Comparison of ENCODE assay signal across 8 mouse cellular contexts in the genomic region with DNA sequence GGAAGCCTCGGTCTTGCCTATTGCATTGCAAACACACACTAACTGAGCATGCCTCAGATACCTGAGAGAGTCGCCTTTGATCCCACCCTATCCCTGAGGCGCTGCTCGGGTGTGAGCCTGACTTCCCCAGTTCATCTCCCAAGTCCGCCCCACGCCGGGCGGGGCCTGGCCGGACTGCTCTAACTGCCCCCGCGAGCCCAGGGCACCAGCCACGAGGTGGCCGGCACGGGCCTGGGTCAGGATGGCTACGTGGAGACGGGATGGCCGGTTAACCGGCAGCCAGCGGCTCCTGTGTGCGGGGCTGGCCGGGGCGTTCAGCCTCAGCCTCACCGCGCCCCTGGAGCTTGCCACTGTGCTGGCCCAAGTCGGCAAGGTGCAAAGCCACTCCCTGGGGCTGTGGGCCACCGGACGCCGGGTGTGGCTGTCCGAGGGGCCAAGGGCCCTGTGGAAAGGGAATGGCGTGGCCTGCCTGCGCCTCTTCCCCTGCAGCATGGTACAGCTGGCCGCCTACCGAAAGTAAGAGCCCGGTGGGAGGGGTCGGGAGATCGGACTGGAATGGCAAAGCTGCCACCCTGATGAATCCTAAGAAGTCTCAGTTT. TPM values are rescaled to one million over a fixed set of nuclear protein-coding genes. Genes with fewer than 3 reads are reported as not detected.
DNase-seq lines count a peak whose midpoint lies in the region; ATAC-seq and TF ChIP-seq lines count a peak whose summit lies in the region.

Gene Slc25a43 (plus strand): TSS at position 157 of the 599 bp plus-strand sequence.

- no peak for TF ChIP-seq CTCF in heart, postnatal 0 days (IDR thresholded peaks at IDR 0.05; ENCODE audit: low read depth)
- TF ChIP-seq CTCF in testis, adult 2 months (IDR thresholded peaks at IDR 0.05; ENCODE audit: control insufficient read depth, insufficient read depth, insufficient replicate concordance, low read depth, low read length) = no peak

- peak within 1 kb of the TSS; percentile 72 for H3K4me2 ChIP-seq in heart, postnatal 0 days (ENCODE audit: low read depth, low read length)

- H3K9me3 ChIP-seq in heart, postnatal 0 days (replicated peaks; ENCODE audit: control insufficient read depth, low read length) = no peaks in the 10 kb centered on the region
- H3K9me3 ChIP-seq in megakaryocyte, embryonic 14.5 days = no peaks in the 10 kb centered on the region

- no peak for TF ChIP-seq POLR2A in testis, adult 2 months (IDR thresholded peaks at IDR 0.05; ENCODE audit: control insufficient read depth, low read depth, low read length)

- H3K27ac ChIP-seq in heart, postnatal 0 days (ENCODE audit: low read depth) = peak within 1 kb of the TSS; percentile 66
- H3K27ac ChIP-seq in testis, adult 2 months (ENCODE audit: control insufficient read depth, insufficient read depth, low read depth, low read length) = peak within 1 kb of the TSS; percentile 65

- ATAC-seq in heart, postnatal 0 days (ENCODE audit: insufficient read depth, low read depth) = peak; percentile 47
- no peak for ATAC-seq in activated CD4-positive, CD25-positive, alpha-beta regulatory T cell, adult 4 months

- peak; percentile 38 for DNase-seq in ovary, postnatal 36 days (ENCODE audit: low spot score)
- no peak for DNase-seq in ovary, adult 18-20 months (ENCODE audit: low spot score)
- peak; percentile 29 for DNase-seq in embryo, embryonic 9.5 days (ENCODE audit: extremely low spot score)
- DNase-seq in heart, postnatal 0 days (ENCODE audit: low spot score) = no peak
- peak; percentile 19 to 58 for DNase-seq in kidney, postnatal 25 days

- peak within 1 kb of the TSS; percentile 64 for H3K9ac ChIP-seq in heart, postnatal 0 days (replicated peaks; ENCODE audit: low read depth, low read length)

- H3K4me3 ChIP-seq in heart, postnatal 0 days (ENCODE audit: low read depth, low read length) = peak within 1 kb of the TSS; percentile 49
- H3K4me3 ChIP-seq in megakaryocyte, embryonic 14.5 days (replicated peaks) = peak within 1 kb of the TSS; percentile 91
- H3K4me3 ChIP-seq in testis, adult 2 months (ENCODE audit: control insufficient read depth, low read depth, low read length) = peak within 1 kb of the TSS; percentile 70

- H3K27me3 ChIP-seq in heart, postnatal 0 days (ENCODE audit: control insufficient read depth, insufficient read depth, low read length) = no peaks in the 10 kb centered on the region
- peaks cover 5% of the 10 kb centered on the region for H3K27me3 ChIP-seq in megakaryocyte, embryonic 14.5 days (replicated peaks)
- no peaks in the 10 kb centered on the region for H3K27me3 ChIP-seq in testis, adult 2 months (ENCODE audit: control insufficient read depth, insufficient read depth, low read length)

- WGBS in heart, postnatal 0 days = 18% methylated on average over 36 of the region's 36 CpGs

- no peaks in the 10 kb centered on the region for H3K36me3 ChIP-seq in heart, postnatal 0 days (replicated peaks; ENCODE audit: control insufficient read depth, insufficient read depth, low read length)
- no peaks in the 10 kb centered on the region for H3K36me3 ChIP-seq in megakaryocyte, embryonic 14.5 days (replicated peaks; ENCODE audit: low read length)
- no peaks in the 10 kb centered on the region for H3K36me3 ChIP-seq in testis, adult 2 months (ENCODE audit: control insufficient read depth, insufficient read depth, low read length)

- TF ChIP-seq EP300 in heart, postnatal 0 days (IDR thresholded peaks at IDR 0.05; ENCODE audit: low read depth) = no peak

- H3K4me1 ChIP-seq in heart, postnatal 0 days (ENCODE audit: control insufficient read depth, insufficient read depth) = no peaks in the 10 kb centered on the region
- peaks cover 29% of the 10 kb centered on the region for H3K4me1 ChIP-seq in megakaryocyte, embryonic 14.5 days
- peaks cover 2% of the 10 kb centered on the region; the same call in 1 of the 2 replicates for H3K4me1 ChIP-seq in testis, adult 2 months (ENCODE audit: control insufficient read depth, insufficient read depth, low read length)

RNA-seq across cellular contexts. Expression of gene Slc25a43, which starts in this region (rescaled TPM):
- total RNA-seq in heart, postnatal 0 days (2014; rRNA removed; ENCODE audit: low replicate concordance) = 2.7 TPM in 1 of 2 replicates, not detected in the other
- polyA plus RNA-seq in heart, postnatal 0 days (2015; fragmentation: Nextera tagmentation; extraction: Ambion mirVana) = 2.0 and 2.2 TPM in 2 replicates
- polyA plus RNA-seq in megakaryocyte, embryonic 14.5 days (2012; ENCODE audit: insufficient read depth, low replicate concordance) = 2.6 TPM in 1 of 2 replicates, not detected in the other
- polyA plus RNA-seq in testis, adult 2 months (2012; rRNA removed) = 2.7 and 2.8 TPM in 2 replicates
- under 1 TPM in 1 of 2 experiments, not detected in 1; 0.75 TPM for polyA plus RNA-seq in activated CD4-positive, CD25-positive, alpha-beta regulatory T cell, adult 4 months (2017; shearing (Covaris generic))

Comparison
In these comparisons a context has a peak if more than half of its experiments do, and no peak if none do; other contexts are left out.
1. DNase-seq: peak in ovary, postnatal 36 days (single experiment), embryo, embryonic 9.5 days (single experiment) and kidney, postnatal 25 days (2 of 2); none in ovary, adult 18-20 months (single experiment) and heart, postnatal 0 days (single experiment).
2. Peak in every context shown above with its lines, with median percentiles within 50 percentile points of each other: H3K4me3 ChIP-seq.